Mouse (Mus musculus) heart, postnatal 36 days (tissue): ENCODE measurements around the gene Mapkbp1. TPM values are rescaled to one million over a fixed set of nuclear protein-coding genes. Genes with fewer than 3 reads are reported as not detected.

Source experiments
- DNase-seq, 2 experiments: peaks; one replicate each; pipeline ENCODE4 v3.0.0; 2021 to 2022
- intact Hi-C: fragments of 180-260 bp; cut with DNase I; formaldehyde crosslinking; loops from one replicate; pipeline ENCODE4 v1.15.1; 2025
- total RNA-seq, 2 experiments: library from RNA; stranded (reverse); gene quantifications; 2 replicates each; pipeline ENCODE4 v1.2.3; 2021

Gene Mapkbp1
- total RNA-seq, 2 experiments from 2014 or later = 7.8 to 9.2 TPM

GRCm38 (mm10) chr2:120006696-120007095, 34.2 kb downstream of the Mapkbp1 start:
- intact Hi-C loops = no loop called here
- DNase-seq = no peak

GRCm38 (mm10) chr2:120007680-120008210, 35.2 kb downstream of the Mapkbp1 start:
- intact Hi-C loops = no loop called here

GRCm38 (mm10) chr2:120008672-120009071, 36.2 kb downstream of the Mapkbp1 start:
- intact Hi-C loops = no loop called here

More at GRCm38 (mm10) chr2:120007680-120008210, 35.2 kb downstream of the Mapkbp1 start:
- DNase-seq = no peak

GRCm38 (mm10) chr2:120011462-120012200, 39.1 kb downstream of the Mapkbp1 start:
- DNase-seq = peak; percentile 59 to 71

More at GRCm38 (mm10) chr2:120008672-120009071, 36.2 kb downstream of the Mapkbp1 start:
- DNase-seq = no peak

GRCm38 (mm10) chr2:120012924-120013323, 40.4 kb downstream of the Mapkbp1 start:
- intact Hi-C loops = loop anchor here (5.0 kb wide), 1 partner anchor 226 kb away; the partner anchor contains the start of gene Rpap1
- DNase-seq = no peak

More at GRCm38 (mm10) chr2:120011462-120012200, 39.1 kb downstream of the Mapkbp1 start:
- intact Hi-C loops = loop anchor here (1.0 to 5.0 kb wide), 2 partner anchors 41 to 224 kb away; partner anchors contain the start of gene Rpap1

- intact Hi-C loops = loop anchor here (5.0 kb wide), 1 partner anchor 227 kb away; the partner anchor contains the start of gene Rpap1
- DNase-seq = no peak
Measured at GRCm38 (mm10) chr2:120013831-120014486, 41.5 kb downstream of the Mapkbp1 start.

- intact Hi-C loops = no loop called here
- DNase-seq = no peak
Measured at GRCm38 (mm10) chr2:120015882-120016281, 43.4 kb downstream of the Mapkbp1 start.

- intact Hi-C loops = no loop called here
- DNase-seq = no peak
Measured at GRCm38 (mm10) chr2:120017599-120017998, 45.1 kb downstream of the Mapkbp1 start.

GRCm38 (mm10) chr2:120024337-120024736, 51.8 kb downstream of the Mapkbp1 start:
- intact Hi-C loops = no loop called here
- DNase-seq = peak; percentile 47 to 48

GRCm38 (mm10) chr2:120026984-120027949, 54.8 kb downstream of the Mapkbp1 start, which contains the start of the genes Jmjd7 and Gm28042:
Gene Jmjd7, plus strand, starts transcription at chr2:120027483.
Gene Gm28042, plus strand, starts transcription at chr2:120027493.
- peak; percentile 91 to 94 for DNase-seq
- intact Hi-C loops = loop anchor here (5.0 kb wide), 1 partner anchor 130 kb away; no protein-coding TSS in a partner anchor

- intact Hi-C loops = loop anchor here (5.0 kb wide), 1 partner anchor 129 kb away; no protein-coding TSS in a partner anchor
- DNase-seq = no peak
Measured at GRCm38 (mm10) chr2:120027950-120028331, 55.4 kb downstream of the Mapkbp1 start.

- no peak for DNase-seq
- intact Hi-C loops = no loop called here
Measured at GRCm38 (mm10) chr2:120030380-120030779, 57.9 kb downstream of the Mapkbp1 start.

GRCm38 (mm10) chr2:120032726-120033467, 60.4 kb downstream of the Mapkbp1 start, which contains the start of gene Pla2g4b:
Gene Pla2g4b, plus strand, starts transcription at chr2:120033417.
- intact Hi-C loops = no loop called here
- no peak for DNase-seq

- intact Hi-C loops = no loop called here
- DNase-seq = no peak
Measured at GRCm38 (mm10) chr2:120033726-120034125, 61.2 kb downstream of the Mapkbp1 start.

- DNase-seq = no peak
- intact Hi-C loops = no loop called here
Measured at GRCm38 (mm10) chr2:120037744-120038143, 65.2 kb downstream of the Mapkbp1 start.

- intact Hi-C loops = no loop called here
- DNase-seq = no peak
Measured at GRCm38 (mm10) chr2:120040991-120041390, 68.5 kb downstream of the Mapkbp1 start.

GRCm38 (mm10) chr2:120044101-120044603, 71.7 kb downstream of the Mapkbp1 start:
- no peak for DNase-seq
- intact Hi-C loops = no loop called here

GRCm38 (mm10) chr2:120044676-120045075, 72.2 kb downstream of the Mapkbp1 start:
- intact Hi-C loops = no loop called here
- no peak for DNase-seq
